Mouse (Mus musculus): ENCODE data around the gene Gpr183. TPM values are rescaled to one million over a fixed set of nuclear protein-coding genes. Genes with fewer than 3 reads are reported as not detected.

Gene Gpr183
- polyA plus RNA-seq, 1 experiment from 2014 or later = 1.8 TPM

DNA sequence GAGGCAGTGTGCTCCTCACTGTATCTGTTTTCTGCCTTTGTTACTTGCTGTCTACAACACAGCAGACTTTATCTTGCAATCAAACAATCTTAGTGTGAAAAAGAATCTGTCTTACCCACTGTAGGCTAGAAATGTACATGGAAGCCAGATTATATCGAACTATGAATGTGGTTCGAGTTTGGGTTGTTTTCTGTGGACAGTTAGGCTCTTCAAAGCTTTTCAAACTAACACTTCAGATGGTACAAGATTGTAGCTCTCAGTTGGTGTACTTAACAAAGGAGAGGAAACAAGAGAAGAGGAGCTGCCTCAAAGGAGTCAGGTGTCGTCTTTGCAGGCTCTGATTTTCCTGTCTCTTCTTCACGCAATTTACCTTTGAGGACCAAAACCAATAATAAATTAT, 22.7 kb upstream of the Gpr183 start:
- no peak overlapping the region for H3K4me2 ChIP-seq
- no peak overlapping the region for H3K9ac ChIP-seq
- 80% methylated on average over 4 of the region's 4 CpGs for WGBS
- H3K4me1 ChIP-seq (replicated peaks) = peaks cover 13% of the 10 kb centered on the region
- no peak for ATAC-seq (replicated peaks; ENCODE audit: insufficient number of reproducible peaks, insufficient read depth, low FRiP score, low read depth)
- H3K36me3 ChIP-seq = no peaks in the 10 kb centered on the region
- no peak overlapping the region for H3K4me3 ChIP-seq
- H3K27ac ChIP-seq = no peak overlapping the region
- H3K9me3 ChIP-seq (replicated peaks) = no peaks in the 10 kb centered on the region
- H3K27me3 ChIP-seq = no peaks in the 10 kb centered on the region

DNA sequence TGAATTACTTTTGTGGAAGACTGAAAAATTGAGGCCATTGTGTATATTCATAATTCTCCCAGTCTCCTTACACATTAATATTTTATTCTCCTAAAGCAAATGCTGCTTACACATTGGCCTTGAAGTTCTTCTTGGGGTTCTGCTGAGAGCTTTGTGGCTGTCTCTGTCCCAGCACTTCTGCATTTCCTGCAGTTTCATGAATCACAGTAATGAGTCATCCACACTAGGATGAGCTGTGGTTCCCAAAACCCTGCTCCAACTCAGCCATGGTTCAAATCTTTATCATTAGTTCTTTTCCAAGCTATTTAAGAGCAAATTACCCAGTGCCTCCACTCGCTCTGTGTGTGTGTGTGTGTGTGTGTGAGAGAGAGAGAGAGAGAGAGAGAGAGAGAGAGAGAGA, 22.3 kb upstream of the Gpr183 start:
- 55% methylated on average over 1 of the region's 1 CpGs for WGBS
- no peak overlapping the region for H3K4me3 ChIP-seq
- no peaks in the 10 kb centered on the region for H3K9me3 ChIP-seq (replicated peaks)
- 0 out of 2 replicates have a peak overlapping the region, but pooled peaks have one; percentile 1 for H3K27ac ChIP-seq
- H3K9ac ChIP-seq = no peak overlapping the region
- no peaks in the 10 kb centered on the region for H3K27me3 ChIP-seq
- no peak overlapping the region for H3K4me2 ChIP-seq
- no peak for ATAC-seq (replicated peaks; ENCODE audit: insufficient number of reproducible peaks, insufficient read depth, low FRiP score, low read depth)
- peaks cover 13% of the 10 kb centered on the region for H3K4me1 ChIP-seq (replicated peaks)
- H3K36me3 ChIP-seq = no peaks in the 10 kb centered on the region

DNA sequence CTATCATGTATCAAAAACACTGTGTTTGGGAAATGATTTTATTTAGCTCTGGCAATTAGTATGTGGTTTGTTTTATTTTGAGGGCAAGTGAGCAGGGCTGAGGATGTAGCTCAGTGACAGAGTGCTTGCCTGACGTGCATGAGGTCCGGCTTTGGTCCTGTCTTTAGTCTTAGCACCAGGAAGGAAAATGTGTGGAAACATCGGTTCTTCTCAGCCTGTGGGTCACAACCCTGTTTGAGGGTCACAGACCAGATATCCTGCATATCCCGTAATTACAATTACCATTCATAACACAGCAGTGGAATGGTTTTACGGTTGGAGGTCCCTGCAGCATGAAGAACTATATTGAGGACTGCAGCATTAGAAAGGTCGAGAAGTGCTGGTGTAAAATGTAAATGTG, 21.0 kb upstream of the Gpr183 start:
- Histone ChIP-seq H3K4me1 (replicated peaks) (peaks cover 12% of the 10 kb centered on the region), H3K27me3 (no peaks in the 10 kb centered on the region), H3K9me3 (replicated peaks) (no peaks in the 10 kb centered on the region), H3K36me3 (no peaks in the 10 kb centered on the region), H3K4me3 (no peak overlapping the region), H3K4me2 (no peak overlapping the region), H3K9ac (no peak overlapping the region), H3K27ac (peak overlapping the region; percentile 37; the same call in 1 of the 2 replicates)
- ATAC-seq (replicated peaks; ENCODE audit: insufficient number of reproducible peaks, insufficient read depth, low FRiP score, low read depth) = no peak
- WGBS = 70% methylated on average over 6 of the region's 6 CpGs

DNA sequence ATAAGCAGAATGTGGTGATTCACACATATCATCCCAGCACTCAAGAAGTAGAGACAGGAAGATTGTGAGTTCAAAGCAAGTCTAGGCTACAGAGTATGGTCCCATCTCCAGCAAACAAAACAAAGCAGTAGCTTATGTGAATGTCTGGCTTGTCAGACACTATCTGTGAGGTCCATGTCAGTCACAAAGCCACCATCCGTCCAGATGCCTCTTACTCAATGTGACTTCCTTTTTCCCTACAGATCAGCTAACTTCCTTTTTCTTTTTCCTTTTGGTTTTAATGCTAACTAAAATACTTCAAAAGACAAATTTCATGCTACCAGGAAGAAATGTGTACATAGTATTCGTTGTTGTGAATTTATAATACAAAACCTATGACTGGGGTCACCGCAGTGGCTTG, 20.5 kb upstream of the Gpr183 start:
- H3K9me3 ChIP-seq (replicated peaks) = no peaks in the 10 kb centered on the region
- no peak for ATAC-seq (replicated peaks; ENCODE audit: insufficient number of reproducible peaks, insufficient read depth, low FRiP score, low read depth)
- no peak overlapping the region for H3K9ac ChIP-seq
- H3K27ac ChIP-seq = peak overlapping the region; percentile 37
- H3K4me2 ChIP-seq = no peak overlapping the region
- H3K36me3 ChIP-seq = no peaks in the 10 kb centered on the region
- H3K4me3 ChIP-seq = no peak overlapping the region
- 68% methylated on average over 3 of the region's 3 CpGs for WGBS
- peaks cover 12% of the 10 kb centered on the region for H3K4me1 ChIP-seq (replicated peaks)
- H3K27me3 ChIP-seq = no peaks in the 10 kb centered on the region

DNA sequence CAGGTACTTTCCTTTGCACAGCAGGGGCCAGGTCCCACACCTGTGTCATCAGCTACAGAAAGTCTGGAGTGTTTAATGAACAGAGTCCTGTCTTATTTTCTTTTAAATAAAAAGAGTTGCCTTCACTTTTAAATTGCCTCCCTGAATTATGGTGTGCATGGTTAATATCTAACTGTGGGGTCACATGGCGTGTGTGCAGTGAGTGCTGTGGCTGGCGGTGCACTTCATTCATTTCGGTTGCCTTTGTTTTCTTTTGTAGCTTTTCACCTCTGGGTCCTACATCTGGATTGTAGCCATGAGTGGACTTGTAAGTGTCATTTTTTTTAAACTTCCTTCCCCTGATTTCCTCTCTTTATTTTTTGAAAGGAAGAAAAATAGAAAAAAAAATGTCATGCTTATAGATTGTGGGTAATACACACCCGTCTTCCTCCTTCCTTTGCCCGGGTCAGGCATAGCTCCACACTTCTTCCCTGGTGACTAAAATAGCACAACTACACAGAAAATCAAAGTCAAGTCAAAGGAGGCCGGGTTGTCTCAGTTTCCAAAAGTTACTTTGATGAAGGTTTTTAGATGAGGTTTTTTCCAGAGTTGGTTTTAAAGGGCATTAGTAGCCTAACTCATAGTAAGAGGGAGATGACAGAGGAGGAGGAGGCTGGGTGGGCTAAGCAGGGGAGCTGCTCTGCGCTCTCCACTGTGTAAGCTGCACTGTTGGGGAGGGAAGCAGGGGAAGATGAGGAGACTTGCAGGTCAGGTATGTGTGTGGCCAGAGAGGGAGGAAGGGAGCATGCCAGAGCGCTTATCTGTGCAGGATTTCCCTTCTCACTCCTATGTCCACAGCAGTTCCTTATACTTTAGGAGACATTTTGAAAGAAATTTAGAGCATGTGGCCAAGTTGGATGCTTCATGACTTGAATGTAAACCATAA, 18.3 kb upstream of the Gpr183 start:
- Histone ChIP-seq H3K4me3 (no peak overlapping the region), H3K9me3 (replicated peaks) (no peaks in the 10 kb centered on the region), H3K9ac (no peak overlapping the region), H3K36me3 (no peaks in the 10 kb centered on the region), H3K27ac (peak overlapping the region; percentile 60), H3K4me2 (no peak overlapping the region), H3K27me3 (no peaks in the 10 kb centered on the region), H3K4me1 (replicated peaks) (peaks cover 12% of the 10 kb centered on the region)
- ATAC-seq (replicated peaks; ENCODE audit: insufficient number of reproducible peaks, insufficient read depth, low FRiP score, low read depth) = peak; percentile 64
- 40% methylated on average over 8 of the region's 8 CpGs for WGBS

- H3K4me2 ChIP-seq = no peak overlapping the region
- no peaks in the 10 kb centered on the region for H3K9me3 ChIP-seq (replicated peaks)
- no peak overlapping the region for H3K9ac ChIP-seq
- 80% methylated on average over 1 of the region's 1 CpGs for WGBS
- H3K27ac ChIP-seq = no peak overlapping the region
- no peak for ATAC-seq (replicated peaks; ENCODE audit: insufficient number of reproducible peaks, insufficient read depth, low FRiP score, low read depth)
- H3K36me3 ChIP-seq = 0 out of 2 replicates have a peak, but pooled peaks cover under 1% of the 10 kb centered on the region
- H3K4me3 ChIP-seq = no peak overlapping the region
- H3K4me1 ChIP-seq (replicated peaks) = peaks cover 12% of the 10 kb centered on the region
- no peaks in the 10 kb centered on the region for H3K27me3 ChIP-seq
These were observed 16.5 kb upstream of the Gpr183 start for GRCm38 (mm10) chr14:121981531-121981930.

DNA sequence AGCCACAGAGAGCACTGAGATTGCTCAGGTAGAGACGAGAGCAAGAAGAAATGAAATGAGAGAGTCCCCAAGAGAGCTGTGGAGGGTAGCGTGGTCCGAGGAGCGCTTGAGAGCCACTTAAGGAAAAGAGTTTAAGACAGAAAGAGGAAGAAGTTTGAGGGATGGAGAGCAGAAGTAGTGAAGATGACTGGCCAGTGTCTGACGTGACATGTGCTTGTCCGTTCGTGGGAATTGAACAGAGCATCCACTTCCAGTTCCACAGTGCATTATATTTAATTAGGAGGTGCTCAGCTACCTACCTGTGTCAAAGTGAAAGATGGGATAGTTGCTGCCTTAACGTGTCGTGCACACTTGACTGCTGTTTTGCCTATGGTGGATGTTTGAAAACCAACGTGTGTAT, 8.1 kb upstream of the Gpr183 start:
- Histone ChIP-seq H3K36me3 (peaks cover 10% of the 10 kb centered on the region; the same call in 1 of the 2 replicates), H3K4me1 (replicated peaks) (no peaks in the 10 kb centered on the region), H3K27me3 (no peaks in the 10 kb centered on the region), H3K4me3 (no peak overlapping the region), H3K9me3 (replicated peaks) (no peaks in the 10 kb centered on the region), H3K27ac (no peak overlapping the region), H3K4me2 (no peak overlapping the region), H3K9ac (no peak overlapping the region)
- ATAC-seq (replicated peaks; ENCODE audit: insufficient number of reproducible peaks, insufficient read depth, low FRiP score, low read depth) = no peak
- WGBS = 86% methylated on average over 10 of the region's 10 CpGs

DNA sequence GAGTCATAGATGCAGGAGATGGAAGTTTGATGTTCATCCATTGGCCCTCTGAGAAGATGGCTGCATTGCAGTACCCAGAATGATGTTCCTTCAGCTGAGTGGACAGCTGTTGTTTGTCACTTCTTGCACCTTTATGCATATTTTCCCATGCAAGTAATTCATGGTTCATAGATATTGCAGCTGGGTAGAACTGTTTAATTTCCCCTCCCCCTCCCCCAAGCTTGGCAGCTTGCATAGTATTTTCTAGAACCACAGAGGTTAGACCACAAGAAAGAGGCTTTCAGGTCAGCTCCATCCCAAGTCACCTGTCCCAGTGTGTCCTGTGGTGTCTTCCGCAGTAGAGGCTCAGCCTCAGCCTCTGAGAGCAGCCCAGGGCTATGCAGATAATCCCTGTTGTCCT, 5.4 kb upstream of the Gpr183 start:
- H3K27ac ChIP-seq = no peak overlapping the region
- peaks cover 3% of the 10 kb centered on the region; the same call in 1 of the 2 replicates for H3K36me3 ChIP-seq
- no peaks in the 10 kb centered on the region for H3K27me3 ChIP-seq
- no peaks in the 10 kb centered on the region for H3K9me3 ChIP-seq (replicated peaks)
- 0 out of 2 replicates have a peak, but pooled peaks cover 3% of the 10 kb centered on the region for H3K4me1 ChIP-seq (replicated peaks)
- WGBS = 93% methylated on average over 1 of the region's 1 CpGs
- H3K4me3 ChIP-seq = no peak overlapping the region
- ATAC-seq (replicated peaks; ENCODE audit: insufficient number of reproducible peaks, insufficient read depth, low FRiP score, low read depth) = no peak
- no peak overlapping the region for H3K9ac ChIP-seq
- H3K4me2 ChIP-seq = no peak overlapping the region

- no peak overlapping the region for H3K9ac ChIP-seq
- H3K36me3 ChIP-seq = no peaks in the 10 kb centered on the region
- H3K4me2 ChIP-seq = no peak overlapping the region
- 75% methylated on average over 4 of the region's 4 CpGs for WGBS
- no peak overlapping the region for H3K4me3 ChIP-seq
- ATAC-seq (replicated peaks; ENCODE audit: insufficient number of reproducible peaks, insufficient read depth, low FRiP score, low read depth) = no peak
- no peaks in the 10 kb centered on the region for H3K9me3 ChIP-seq (replicated peaks)
- H3K4me1 ChIP-seq (replicated peaks) = peaks cover 26% of the 10 kb centered on the region
- H3K27ac ChIP-seq = no peak overlapping the region
- no peaks in the 10 kb centered on the region for H3K27me3 ChIP-seq
These were observed 2.1 kb upstream of the Gpr183 start for GRCm38 (mm10) chr14:121967095-121967494.

- peaks cover 42% of the 10 kb centered on the region for H3K4me1 ChIP-seq (replicated peaks)
- no peaks in the 10 kb centered on the region for H3K36me3 ChIP-seq
- no peak for ATAC-seq (replicated peaks; ENCODE audit: insufficient number of reproducible peaks, insufficient read depth, low FRiP score, low read depth)
- no peaks in the 10 kb centered on the region for H3K27me3 ChIP-seq
- no peaks in the 10 kb centered on the region for H3K9me3 ChIP-seq (replicated peaks)
- no peak overlapping the region for H3K9ac ChIP-seq
- no peak overlapping the region for H3K4me3 ChIP-seq
- H3K27ac ChIP-seq = no peak overlapping the region
- H3K4me2 ChIP-seq = no peak overlapping the region
- WGBS = 83% methylated on average over 4 of the region's 4 CpGs
These were observed 466 bp upstream of the Gpr183 start for GRCm38 (mm10) chr14:121965461-121965860.

GRCm38 (mm10) chr14:121963942-121964335, 1.1 kb downstream of the Gpr183 start:
- peak overlapping the region; percentile 15 for H3K4me3 ChIP-seq
- no peak overlapping the region for H3K9ac ChIP-seq
- 21% methylated on average over 4 of the region's 4 CpGs for WGBS
- peak overlapping the region; percentile 45 for H3K4me2 ChIP-seq
- no peaks in the 10 kb centered on the region for H3K27me3 ChIP-seq
- H3K4me1 ChIP-seq (replicated peaks) = peaks cover 42% of the 10 kb centered on the region
- H3K9me3 ChIP-seq (replicated peaks) = no peaks in the 10 kb centered on the region
- no peak; the same call in 1 of the 2 replicates for ATAC-seq (replicated peaks; ENCODE audit: insufficient number of reproducible peaks, insufficient read depth, low FRiP score, low read depth)
- H3K36me3 ChIP-seq = no peaks in the 10 kb centered on the region
- peak overlapping the region; percentile 64 for H3K27ac ChIP-seq
